In the genomic region with DNA sequence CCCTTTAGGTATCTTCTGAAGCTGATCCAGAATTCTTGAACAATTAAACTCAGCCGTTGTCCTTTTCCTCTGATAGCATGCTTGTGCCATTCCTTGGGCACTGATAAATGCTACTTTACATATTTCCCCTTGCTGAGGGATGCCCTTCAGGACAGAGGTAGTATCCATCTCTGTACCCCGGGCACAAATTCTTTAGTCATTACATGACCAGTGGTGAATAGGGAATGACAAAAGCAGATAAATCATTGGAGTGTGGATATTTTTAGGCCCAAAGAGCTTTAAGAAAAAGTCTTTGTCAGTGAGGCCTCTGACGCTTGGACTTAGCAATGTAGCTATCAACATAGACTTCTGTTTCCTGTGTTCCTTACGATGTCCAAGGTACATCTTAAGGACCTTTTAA, we compare ENCODE assay signal across 13 mouse cellular contexts.
"Had no signal": no experiment of that assay in that cellular context is flagged by ENCODE, and none has a peak within 500 bp of the region (broad histone marks: within the 10 kb centered on the region; RNA-seq: fewer than 3 reads in every experiment).

No protein-coding gene starts in this region.

- ATAC-seq: midbrain, embryonic 13.5 days had no signal

- H3K9ac ChIP-seq: limb, embryonic 12.5 days; liver, embryonic 14.5 days; lung, embryonic 14.5 days; midbrain, embryonic 13.5 days; stomach, embryonic 15.5 days had no signal

- H3K36me3 ChIP-seq: limb, embryonic 12.5 days; stomach, embryonic 15.5 days had no signal

- H3K27ac ChIP-seq: layer of hippocampus, adult 2 months; limb, embryonic 12.5 days; liver, embryonic 14.5 days; macrophage; midbrain, embryonic 13.5 days; stomach, embryonic 15.5 days had no signal

- H3K27me3 ChIP-seq: limb, embryonic 12.5 days; midbrain, embryonic 13.5 days; stomach, embryonic 15.5 days had no signal

- DNase-seq: kidney, postnatal 10 days; kidney, postnatal 4 days; liver; lung, embryonic 14.5 days; right cerebral cortex, postnatal 14 days; thymus, adult 2 months; thymus, postnatal 25 days had no signal

- H3K4me2 ChIP-seq: limb, embryonic 12.5 days; lung, embryonic 14.5 days; midbrain, embryonic 13.5 days; stomach, embryonic 15.5 days had no signal

- H3K4me3 ChIP-seq: layer of hippocampus, adult 2 months; limb, embryonic 12.5 days; midbrain, embryonic 13.5 days; stomach, embryonic 15.5 days had no signal

- H3K9me3 ChIP-seq: limb, embryonic 12.5 days; midbrain, embryonic 13.5 days; stomach, embryonic 15.5 days had no signal
